Mouse (Mus musculus): Measurements from ENCODE around the gene Pex26.

GRCm38 (mm10) chr6:121228421-121228820, 45.0 kb downstream of the Pex26 start:
- TF ChIP-seq POLR2A (IDR thresholded peaks at IDR 0.05; ENCODE audit: low read depth, low read length) (no peak), CTCF (IDR thresholded peaks at IDR 0.05; ENCODE audit: extremely low read depth, insufficient read length, insufficient replicate concordance, low read depth, low read length) (no peak)

Data from small intestine, adult 2 months (tissue).